Mouse (Mus musculus) midbrain, postnatal 0 days (tissue): ENCODE measurements around the gene Aff3. TPM values are rescaled to one million over a fixed set of nuclear protein-coding genes. Genes with fewer than 3 reads are reported as not detected.
"Not testable (repeated sequence)": the region's sequence is repeated elsewhere in the genome, so short reads cannot be mapped to it uniquely, and the experiment has no call there.

Experiments
- ATAC-seq: fragments of 200-750 bp; cut with Nextera tagmentation; 2 replicates; pipeline ENCODE4 v1.8.0; 2017; ENCODE audit warnings: moderate number of reproducible peaks, mild to moderate bottlenecking, moderate TSS enrichment, moderate library complexity; ENCODE audit not compliant: low FRiP score
- DNase-seq: peaks from one replicate; pipeline ENCODE4 v3.0.0-alpha.2; 2015; ENCODE audit warnings: low spot score
- H3K27ac ChIP-seq: fragments of 300-500 bp; sonication (generic); 2 replicates; pipeline ENCODE4 v1.5.1; 2014; ENCODE audit warnings: low read depth, mild to moderate bottlenecking, low read length, mixed read lengths
- H3K27me3 ChIP-seq: fragments of 300-500 bp; sonication (generic); 2 replicates; pipeline ENCODE4 v1.6.1; 2014; ENCODE audit warnings: low read length, control low read depth, mixed read lengths; ENCODE audit not compliant: insufficient read depth
- H3K36me3 ChIP-seq: fragments of 300-500 bp; sonication (generic); 2 replicates; pipeline ENCODE4 v1.6.1; 2014; ENCODE audit warnings: low read length, control low read depth, mixed read lengths; ENCODE audit not compliant: insufficient read depth
- H3K4me1 ChIP-seq: fragments of 300-500 bp; sonication (generic); 2 replicates; pipeline ENCODE4 v1.6.1; 2014; ENCODE audit warnings: mild to moderate bottlenecking, control low read depth, antibody characterized with exemption, low read length, mixed read lengths; ENCODE audit not compliant: insufficient read depth
- H3K4me2 ChIP-seq: fragments of 300-500 bp; sonication (generic); 2 replicates; pipeline ENCODE4 v1.6.1; 2014; ENCODE audit warnings: low read depth, mild to moderate bottlenecking, low read length, mixed read lengths; ENCODE audit not compliant: poor library complexity, severe bottlenecking
- H3K4me3 ChIP-seq: fragments of 300-500 bp; sonication (generic); 2 replicates; pipeline ENCODE4 v1.5.1; 2014; ENCODE audit warnings: low read depth, mild to moderate bottlenecking, low read length, moderate library complexity
- H3K9ac ChIP-seq: fragments of 300-500 bp; sonication (generic); replicated peaks from 2 replicates; pipeline ENCODE4 v1.6.1; 2014; ENCODE audit warnings: mild to moderate bottlenecking, low read length, moderate library complexity, mixed read lengths; ENCODE audit not compliant: poor library complexity, severe bottlenecking
- H3K9me3 ChIP-seq: fragments of 300-500 bp; sonication (generic); 2 replicates; pipeline ENCODE4 v1.6.1; 2016; ENCODE audit warnings: low read length, control low read depth
- CTCF ChIP-seq: IDR thresholded peaks from 2 replicates; pipeline ENCODE4 v1.5.1; 2016; ENCODE audit warnings: antibody characterized with exemption, mild to moderate bottlenecking
- WGBS: fragments of 180-500 bp; shearing (Covaris S2); extraction: QIAGEN DNeasy Blood & Tissue Kit; methylation state at CpG from one replicate; pipeline ENCODE4 v1.1.7; 2014; 5-methylcytosine and 5-hydroxymethylcytosine counted together
- polyA plus RNA-seq: library from polyadenylated mRNA; unstranded; fragments of >200 nt; fragmentation: Nextera tagmentation; extraction: Ambion mirVana; gene quantifications from 2 replicates; pipeline ENCODE4 v1.2.1, GENCODE M21; 2015
- total RNA-seq: library from RNA; depleted of rRNA; stranded (reverse); fragments of >200 nt; gene quantifications from 2 replicates; pipeline ENCODE4 v1.2.3, GENCODE M21; 2014

Gene Aff3
- total and polyA plus RNA-seq, 2 experiments from 2014 or later, result 20.6 to 61.2 TPM

DNA sequence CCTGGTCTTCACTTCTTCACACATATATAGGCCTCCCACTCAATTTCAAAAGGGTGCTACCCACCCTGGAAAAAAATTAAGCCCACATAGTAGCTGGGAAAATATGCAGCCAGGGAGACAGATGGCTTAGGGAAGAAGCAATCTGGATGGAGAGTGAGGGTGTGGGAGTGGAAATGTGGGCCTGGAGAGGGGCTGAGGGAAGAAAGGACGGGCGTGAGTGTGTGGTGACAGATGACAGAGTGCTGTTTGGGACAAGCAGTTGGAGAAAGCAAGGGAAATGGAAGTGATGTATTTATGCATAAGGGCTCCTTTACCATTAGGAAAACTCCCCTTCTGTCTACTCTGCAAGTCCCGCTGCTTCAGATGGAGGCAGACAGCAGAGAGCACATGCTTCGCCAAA lies 226.3 kb downstream of the Aff3 start:
- Histone ChIP-seq H3K9me3 (no peaks in the 10 kb centered on the region), H3K27me3 (no peaks in the 10 kb centered on the region), H3K27ac (0 out of 2 replicates have a peak overlapping the region, but pooled peaks have one; percentile 2), H3K36me3 (no peaks in the 10 kb centered on the region), H3K4me1 (peaks cover 20% of the 10 kb centered on the region), H3K4me2 (no peak overlapping the region), H3K9ac (no peak overlapping the region; the same call in 1 of the 2 replicates), H3K4me3 (no peak overlapping the region)
- ATAC-seq (no peak), DNase-seq (peak; percentile 47)
- TF ChIP-seq CTCF, result no peak
- 40% methylated on average over 4 of the region's 4 CpGs for WGBS

GRCm38 (mm10) chr1:38437671-38438070 lies 227.1 kb downstream of the Aff3 start:
- no peak for DNase-seq
- WGBS, result 61% methylated on average over 4 of the region's 4 CpGs
- Histone ChIP-seq H3K9ac (no peak overlapping the region), H3K9me3 (no peaks in the 10 kb centered on the region), H3K36me3 (no peaks in the 10 kb centered on the region), H3K4me2 (no peak overlapping the region), H3K27me3 (no peaks in the 10 kb centered on the region), H3K4me3 (no peak overlapping the region), H3K4me1 (peaks cover 20% of the 10 kb centered on the region), H3K27ac (no peak overlapping the region)
- ATAC-seq, result no peak
- no peak for TF ChIP-seq CTCF

DNA sequence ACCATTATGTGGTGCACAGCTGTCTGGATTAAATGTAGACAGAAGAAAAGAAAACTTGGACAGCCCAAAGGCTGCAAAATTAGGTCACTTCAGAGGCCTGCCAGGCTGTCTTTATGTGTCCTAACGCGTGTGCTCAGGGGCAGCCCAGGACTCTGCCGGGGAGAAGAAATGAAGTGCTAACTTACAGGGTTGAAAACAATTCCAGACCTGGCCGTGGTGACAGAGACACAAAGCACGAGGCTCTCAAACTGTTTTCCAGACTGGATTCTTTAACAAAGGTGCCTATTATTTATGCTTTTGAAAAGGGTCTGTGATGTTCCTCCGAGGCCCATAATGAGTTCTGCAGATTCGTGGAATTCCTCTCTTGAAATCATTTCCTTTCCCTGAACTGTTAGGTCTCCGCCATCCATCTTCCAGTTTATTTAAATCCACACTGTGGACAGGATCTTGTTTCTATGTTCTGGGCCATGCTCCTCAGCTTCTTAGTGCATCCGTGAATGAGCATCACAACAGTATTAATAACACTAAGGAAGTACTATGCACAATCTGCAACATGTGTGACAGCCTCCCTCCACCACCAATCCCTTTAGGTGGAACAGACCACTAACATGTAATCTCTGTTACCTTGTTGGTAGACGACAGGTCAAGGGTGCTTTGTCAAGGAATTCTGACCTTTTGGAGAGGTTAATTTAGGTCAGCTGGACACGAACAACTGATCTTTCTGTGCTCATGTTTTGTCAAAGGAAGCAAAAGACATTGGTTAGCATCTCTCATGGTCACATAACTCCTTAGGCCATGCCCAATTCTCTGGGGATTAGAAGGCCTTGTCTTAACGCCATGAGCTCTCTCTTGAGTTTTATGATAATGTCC lies 228.0 kb downstream of the Aff3 start:
- TF ChIP-seq CTCF, result no peak
- Histone ChIP-seq H3K36me3 (no peaks in the 10 kb centered on the region), H3K27ac (0 out of 2 replicates have a peak overlapping the region, but pooled peaks have one; percentile 6), H3K4me2 (no peak overlapping the region), H3K9ac (no peak overlapping the region), H3K9me3 (no peaks in the 10 kb centered on the region), H3K4me1 (peaks cover 20% of the 10 kb centered on the region), H3K4me3 (no peak overlapping the region), H3K27me3 (no peaks in the 10 kb centered on the region)
- 34% methylated on average over 12 of the region's 12 CpGs for WGBS
- ATAC-seq (no peak), DNase-seq (no peak)

GRCm38 (mm10) chr1:38430311-38430710 lies 234.4 kb downstream of the Aff3 start:
- H3K36me3 ChIP-seq, H3K4me3 ChIP-seq, H3K4me2 ChIP-seq, H3K4me1 ChIP-seq, ATAC-seq, H3K27ac ChIP-seq, DNase-seq, H3K9ac ChIP-seq, H3K27me3 ChIP-seq, H3K9me3 ChIP-seq: not testable (repeated sequence)
- 97% methylated on average over 12 of the region's 12 CpGs for WGBS

DNA sequence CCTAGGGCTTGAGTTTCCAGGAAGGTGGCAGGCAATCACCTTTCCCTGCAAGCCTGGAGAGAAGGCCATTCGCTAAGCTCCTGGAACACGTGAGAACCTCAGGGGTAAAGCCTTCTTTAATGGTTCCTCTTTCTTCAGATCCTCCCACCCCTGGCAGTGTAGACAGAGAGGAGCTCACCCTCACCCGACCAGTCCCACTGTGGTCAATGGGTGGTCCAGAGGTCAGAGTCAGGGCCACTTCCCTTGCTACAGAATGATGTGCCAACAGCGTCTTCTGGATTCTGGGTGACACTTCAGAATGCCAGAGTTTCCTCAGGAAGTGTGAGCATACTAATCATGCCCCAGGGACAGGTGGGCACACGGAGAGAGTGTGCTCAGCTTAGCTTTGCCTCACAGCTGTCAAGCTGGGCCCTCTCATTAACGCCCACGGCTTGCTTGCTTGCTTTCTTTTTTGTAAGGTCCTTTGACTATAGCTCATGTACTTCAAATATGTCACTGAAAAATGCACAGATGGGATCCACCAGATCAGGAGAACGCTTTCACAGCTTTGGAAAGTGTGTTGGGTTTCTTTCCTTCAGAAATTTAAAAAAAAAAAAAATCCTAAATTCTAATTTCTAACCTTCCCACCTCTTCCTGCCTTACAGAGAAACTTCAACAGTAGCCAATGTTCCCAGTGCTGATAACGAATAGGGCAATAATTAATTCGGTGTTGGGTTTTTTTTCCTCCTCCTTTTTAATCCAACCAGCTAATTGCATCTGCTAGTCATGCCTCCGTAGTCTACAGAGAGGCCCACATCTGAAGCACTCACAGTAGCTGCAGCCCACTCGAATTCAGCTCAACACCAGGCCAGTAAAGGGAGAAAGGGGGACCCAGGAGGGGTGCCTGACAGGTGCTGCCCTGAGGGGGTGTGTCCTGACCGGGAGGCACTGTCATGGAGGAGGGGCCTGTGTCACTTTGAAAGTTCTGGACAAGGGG lies 235.8 kb downstream of the Aff3 start:
- H3K36me3 ChIP-seq, result no peaks in the 10 kb centered on the region
- no peak; the same call in 1 of the 2 replicates for ATAC-seq
- H3K9ac ChIP-seq, result no peak overlapping the region
- no peaks in the 10 kb centered on the region for H3K9me3 ChIP-seq
- no peak for TF ChIP-seq CTCF
- no peaks in the 10 kb centered on the region for H3K4me1 ChIP-seq
- H3K27me3 ChIP-seq, result no peaks in the 10 kb centered on the region
- H3K4me3 ChIP-seq, result no peak overlapping the region
- 53% methylated on average over 13 of the region's 13 CpGs for WGBS
- H3K27ac ChIP-seq, result peak overlapping the region; percentile 32
- H3K4me2 ChIP-seq, result no peak overlapping the region
- no peak for DNase-seq
